Mouse (Mus musculus) v-Abl transformed pro-B cells (cell line): ENCODE data around the gene Stxbp3.
"Not testable (repeated sequence)": the region's sequence is repeated elsewhere in the genome, so short reads cannot be mapped to it uniquely, and the experiment has no call there.

ENCODE experiments used
- in situ Hi-C, 2 experiments: fragments of 400-800 bp; cut with MboI; formaldehyde crosslinking; loops; one replicate each; pipeline ENCODE4 v1.15.1; 2025; ENCODE audit not compliant: unreplicated experiment in 2 of 2

Stxbp3 gene

DNA sequence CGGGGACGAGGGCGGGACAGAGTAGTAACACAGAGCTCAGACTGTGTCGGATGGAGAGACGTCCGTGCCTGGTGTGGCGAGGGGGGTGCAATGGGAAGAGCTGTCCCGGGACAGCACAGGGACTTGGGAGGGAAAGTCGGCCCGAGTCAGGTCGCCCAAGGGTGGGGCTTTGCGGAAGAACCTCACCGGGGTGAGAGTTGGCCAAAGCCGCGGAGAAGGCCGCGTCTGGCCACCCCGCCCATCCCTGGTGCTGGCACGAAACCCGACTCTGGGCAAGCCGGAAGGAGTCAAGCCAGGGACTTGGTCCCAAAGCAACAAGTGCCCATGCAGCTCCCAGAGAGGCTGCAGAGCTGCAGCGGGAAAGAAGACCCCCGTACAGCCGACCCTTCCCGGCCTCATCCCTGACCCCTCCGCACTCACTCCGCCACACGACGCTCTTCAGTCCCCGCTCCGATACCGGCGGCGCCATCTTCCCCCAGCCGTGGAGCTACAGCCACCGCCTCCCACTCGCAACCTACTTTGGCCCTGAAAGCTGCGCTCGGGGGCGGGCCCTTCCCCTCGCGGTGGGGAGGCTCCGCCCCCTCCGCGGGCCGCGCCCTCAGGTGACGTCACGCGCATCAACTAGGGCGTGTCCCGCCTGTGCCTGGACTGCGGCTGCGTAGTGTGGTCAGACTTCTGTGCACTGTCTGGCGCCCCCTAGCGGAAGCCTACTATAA is at the start of gene Stxbp3:
Gene Stxbp3 (minus strand): TSS at position 527 of the 716 bp plus-strand sequence.
- in situ Hi-C loops: loop anchor here in 1 of 2 experiments (5.0 kb wide), 1 partner anchor 62 kb away; no protein-coding TSS in a partner anchor

DNA sequence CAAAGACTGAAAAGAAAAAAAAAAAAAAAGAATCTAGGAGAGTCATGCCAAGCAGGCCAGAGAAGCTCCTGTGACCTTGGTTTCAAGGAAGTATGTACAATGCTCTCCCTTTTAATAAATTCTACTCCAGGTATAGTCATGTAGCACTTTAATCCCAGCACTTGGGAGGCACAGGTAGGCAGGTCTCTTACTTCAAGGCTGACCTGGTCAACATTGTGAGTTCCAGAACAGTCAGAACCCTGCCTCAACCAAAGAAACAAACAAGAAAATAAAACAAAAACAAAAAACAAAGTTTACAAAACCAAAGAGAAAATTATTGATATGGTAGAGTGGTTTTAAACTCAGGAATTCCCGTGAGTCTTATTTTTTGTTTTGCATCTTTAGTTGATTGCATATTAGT is 49.6 kb upstream of the Stxbp3 start, which contains the start of gene Fndc7:
Gene Fndc7 (minus strand): TSS at position 101 of the 400 bp plus-strand sequence.
- in situ Hi-C loops: loop anchor here in 1 of 2 experiments (5.0 kb wide), 1 partner anchor 43 kb away; no protein-coding TSS in a partner anchor

- in situ Hi-C loops: loop anchor here in 1 of 2 experiments (5.0 kb wide), 1 partner anchor 40 kb away; no protein-coding TSS in a partner anchor
These were observed 47.3 kb upstream of the Stxbp3 start for GRCm38 (mm10) chr3:108887618-108887975.

GRCm38 (mm10) chr3:108886934-108887617 is 46.8 kb upstream of the Stxbp3 start:
- in situ Hi-C loops: loop anchor here in 1 of 2 experiments (5.0 kb wide), 1 partner anchor 40 kb away; no protein-coding TSS in a partner anchor

DNA sequence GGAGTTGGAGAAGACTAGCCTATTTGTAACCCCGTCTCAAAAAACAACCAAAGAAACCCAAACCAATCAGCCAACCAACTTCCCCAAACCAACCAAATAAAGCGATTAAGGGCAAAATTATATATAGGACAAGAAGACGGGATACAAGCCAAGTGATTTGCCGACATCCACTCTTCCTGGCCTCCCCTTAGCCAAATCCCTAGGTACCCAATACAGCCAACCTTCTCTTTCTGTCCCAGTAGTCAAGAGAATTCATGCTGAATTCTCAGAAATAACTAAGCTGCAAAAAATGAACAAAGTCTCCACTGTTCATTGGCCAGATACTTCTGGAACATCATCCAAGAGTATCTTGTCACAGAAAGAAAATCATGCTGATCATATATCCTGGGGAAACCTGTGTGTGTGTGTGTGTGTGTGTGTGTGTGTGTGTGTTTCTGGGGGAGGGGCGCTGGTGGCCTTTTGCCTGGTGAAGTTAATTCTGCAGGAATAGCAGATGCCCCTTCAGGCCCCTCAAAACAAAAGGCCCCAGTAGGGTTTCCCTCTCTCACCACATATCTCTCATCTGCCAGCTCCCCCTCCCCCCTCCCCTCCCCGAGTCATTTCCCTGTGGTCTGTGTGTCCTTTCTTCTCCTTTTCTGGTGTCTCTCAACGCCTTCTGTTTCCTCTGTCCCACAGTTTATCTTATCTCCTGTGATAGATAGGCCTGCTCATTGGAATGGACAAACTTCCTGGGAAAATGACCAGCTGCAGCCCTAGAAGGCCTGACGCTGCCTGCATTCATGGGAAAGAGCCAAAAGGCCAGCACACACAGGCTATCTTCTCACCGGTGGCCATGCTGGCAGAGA is 45.6 kb upstream of the Stxbp3 start:
- in situ Hi-C loops: loop anchor here in 1 of 2 experiments (5.0 kb wide), 1 partner anchor 39 kb away; no protein-coding TSS in a partner anchor

GRCm38 (mm10) chr3:108884706-108885289 is 44.5 kb upstream of the Stxbp3 start:
- in situ Hi-C loops: loop anchor here in 1 of 2 experiments (5.0 kb wide), 1 partner anchor 37 kb away; no protein-coding TSS in a partner anchor

GRCm38 (mm10) chr3:108883067-108883466 is 42.7 kb upstream of the Stxbp3 start:
- in situ Hi-C loops: no loop called here

DNA sequence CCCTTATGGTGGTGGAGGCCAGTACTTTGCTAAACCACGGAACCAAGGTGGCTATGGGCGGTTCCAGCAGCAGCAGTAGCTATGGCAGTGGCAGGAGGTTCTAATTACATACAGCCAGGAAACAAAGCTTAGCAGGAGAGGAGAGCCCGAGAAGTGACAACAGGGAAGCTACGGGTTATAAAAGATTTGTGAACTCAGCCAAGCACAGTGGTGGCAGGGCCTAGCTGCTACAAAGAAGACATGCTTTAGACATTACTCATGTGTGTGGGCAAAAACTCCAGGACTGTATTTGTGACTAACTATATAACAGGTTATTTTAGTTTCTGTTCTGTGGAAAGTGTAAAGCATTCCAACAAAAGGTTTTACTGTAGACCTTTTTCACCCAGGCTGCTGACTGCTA is 41.5 kb upstream of the Stxbp3 start:
- in situ Hi-C loops: not testable (repeated sequence)

DNA sequence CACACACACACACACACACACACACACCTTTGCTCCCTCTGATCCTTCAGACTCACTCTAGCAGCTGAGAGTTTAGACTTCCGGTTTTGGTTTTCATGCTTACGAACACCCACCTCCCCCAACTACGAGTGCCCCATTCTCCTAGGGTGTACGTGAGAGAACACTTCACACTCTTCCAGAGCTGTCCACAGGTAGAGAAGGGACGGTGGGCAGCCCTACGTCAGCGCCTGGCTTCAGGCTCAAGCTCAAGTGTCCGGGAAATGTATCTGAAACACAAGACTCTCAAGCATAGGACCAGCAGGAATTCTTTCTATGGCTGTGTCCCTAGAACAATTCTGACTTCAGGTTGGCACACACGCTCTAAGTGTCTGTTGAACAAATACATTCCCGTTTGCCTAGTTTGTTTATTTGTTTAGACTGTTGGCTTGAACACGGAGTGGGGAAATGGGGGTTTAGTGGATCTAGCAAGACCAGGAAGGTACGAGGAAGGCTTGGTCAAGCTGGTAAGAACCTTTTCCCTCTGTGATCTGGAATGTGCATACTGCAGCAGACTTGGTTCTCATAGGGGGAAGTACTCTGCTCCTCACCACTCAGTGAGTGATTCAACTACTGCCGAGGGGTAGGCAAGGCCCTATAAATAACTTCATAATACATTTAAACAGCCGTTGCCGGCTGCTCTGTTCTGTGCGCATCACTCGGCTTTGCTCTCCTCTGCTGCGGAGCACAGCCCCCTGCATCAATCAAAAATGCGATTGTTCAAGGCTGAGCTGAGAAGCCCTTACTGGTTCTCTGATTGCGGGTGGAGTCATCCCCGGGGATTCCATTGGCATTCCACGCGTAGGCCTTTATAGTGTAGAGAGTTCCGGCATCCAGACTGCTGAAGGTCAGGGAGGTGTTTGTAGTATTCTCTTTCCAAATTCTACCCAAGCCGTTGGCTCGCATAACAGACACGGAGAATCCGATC is 40.5 kb upstream of the Stxbp3 start:
- in situ Hi-C loops: no loop called here

DNA sequence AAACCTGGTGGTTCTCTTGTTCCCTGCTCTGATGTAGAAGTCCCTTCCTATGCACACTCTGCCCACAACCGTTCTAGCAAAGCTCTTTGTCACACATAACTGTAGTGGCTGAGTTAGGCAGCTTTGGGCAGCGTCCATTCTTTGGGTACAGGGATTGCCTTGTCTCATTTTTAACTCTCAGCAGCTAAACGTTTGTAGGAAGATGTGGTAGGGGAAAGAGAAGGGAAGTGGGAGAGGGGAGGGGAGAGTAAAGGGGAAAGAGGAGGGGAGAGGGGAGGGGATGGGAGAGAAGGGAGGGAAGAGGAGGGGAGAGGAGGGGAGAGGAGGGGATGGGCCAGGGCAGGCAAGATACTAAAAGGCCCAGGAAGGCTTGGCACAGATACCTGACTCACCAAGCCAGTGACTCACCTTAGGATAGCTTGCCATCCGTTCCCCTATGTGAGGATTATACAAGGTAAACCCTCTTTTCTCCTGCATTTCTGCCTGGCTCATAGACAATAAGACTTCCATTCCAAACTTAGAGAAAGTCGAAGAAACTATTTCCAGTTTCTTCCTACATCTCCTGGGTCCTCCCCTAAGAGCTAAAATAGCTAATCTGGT is 39.6 kb upstream of the Stxbp3 start:
- in situ Hi-C loops: no loop called here

DNA sequence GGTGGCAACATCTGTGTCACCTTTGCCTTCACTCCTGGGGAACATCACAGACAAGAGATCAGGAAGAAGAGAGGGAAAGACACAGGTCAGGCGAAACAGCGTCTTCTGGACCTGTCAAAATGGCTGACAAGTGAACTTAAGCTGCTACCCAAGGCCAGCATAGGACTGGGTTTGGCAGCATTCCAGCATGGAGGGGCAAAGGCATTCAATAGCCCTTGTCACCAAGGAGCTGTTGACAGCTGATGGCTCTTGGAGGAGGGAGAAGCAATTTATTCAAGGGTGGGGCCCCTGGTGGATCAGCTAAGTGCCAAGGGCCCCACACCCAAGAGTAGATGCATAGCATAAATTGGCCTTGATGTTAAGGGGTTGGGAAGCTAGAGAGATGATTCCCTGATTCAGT is 38.8 kb upstream of the Stxbp3 start:
- in situ Hi-C loops: no loop called here

- in situ Hi-C loops: no loop called here
These were observed 30.3 kb upstream of the Stxbp3 start for GRCm38 (mm10) chr3:108870631-108871030.

- in situ Hi-C loops: no loop called here
These were observed 27.1 kb upstream of the Stxbp3 start for GRCm38 (mm10) chr3:108867449-108867848.

GRCm38 (mm10) chr3:108865676-108866075 is 25.4 kb upstream of the Stxbp3 start:
- in situ Hi-C loops: no loop called here

DNA sequence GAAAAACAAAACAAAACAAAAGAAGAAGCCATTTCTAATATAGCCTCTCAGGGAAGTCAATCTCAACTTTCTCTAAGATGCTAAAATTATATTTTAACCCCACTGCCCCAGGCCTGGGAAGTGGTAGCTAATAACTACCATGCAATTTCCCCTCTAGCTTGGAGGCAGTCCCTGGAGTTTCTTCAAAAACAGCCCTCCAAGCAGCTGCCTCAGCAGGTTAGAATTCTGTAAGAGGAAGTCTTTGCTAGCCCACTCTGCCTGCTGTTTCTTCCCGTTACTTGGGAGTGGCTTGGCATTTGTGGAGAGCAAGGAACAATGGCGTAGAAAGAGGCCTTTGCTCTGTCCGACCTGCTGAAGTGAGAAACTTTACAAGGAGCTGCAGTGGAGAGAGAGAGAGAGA is 24.8 kb upstream of the Stxbp3 start:
- in situ Hi-C loops: no loop called here

GRCm38 (mm10) chr3:108863091-108863490 is 22.8 kb upstream of the Stxbp3 start:
- in situ Hi-C loops: no loop called here

DNA sequence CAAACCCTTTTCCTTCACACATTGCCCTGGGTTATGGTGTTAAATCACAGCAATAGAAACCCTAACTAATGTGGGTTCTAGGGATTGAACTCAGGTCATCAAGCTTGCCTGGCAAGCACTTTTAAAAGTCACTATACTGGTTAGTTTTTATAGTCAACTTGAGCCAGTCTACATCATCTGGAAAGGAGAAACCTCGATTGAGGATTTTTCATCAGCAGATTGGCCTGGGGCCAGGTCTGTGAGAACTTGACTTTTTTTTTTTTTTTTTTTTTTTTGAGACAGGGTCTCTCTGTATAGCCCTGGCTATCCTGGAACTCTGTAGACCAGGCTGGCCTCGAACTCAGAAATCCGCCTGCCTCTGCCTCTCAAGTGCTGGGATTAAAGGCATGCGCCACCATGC is 22.0 kb upstream of the Stxbp3 start:
- in situ Hi-C loops: not testable (repeated sequence)

GRCm38 (mm10) chr3:108860786-108861185 is 20.5 kb upstream of the Stxbp3 start:
- in situ Hi-C loops: no loop called here
